Mouse (Mus musculus) layer of hippocampus, adult 8-10 months (tissue): ENCODE results near the gene Olfml1. TPM values are rescaled to one million over a fixed set of nuclear protein-coding genes. Genes with fewer than 3 reads are reported as not detected.

ENCODE experiments used
- DNase-seq, 2 experiments: peaks; one replicate each; pipeline ENCODE4 v3.0.0; 2022; ENCODE audit warnings: low spot score in 2 of 2
- total RNA-seq, 4 experiments: library from RNA; stranded (reverse); gene quantifications; 2 replicates each; pipeline ENCODE4 v1.2.4; 2022

Olfml1 gene
- total RNA-seq: 10 to 100 TPM; 16.1 to 20.2 (median 17.3) TPM

DNA sequence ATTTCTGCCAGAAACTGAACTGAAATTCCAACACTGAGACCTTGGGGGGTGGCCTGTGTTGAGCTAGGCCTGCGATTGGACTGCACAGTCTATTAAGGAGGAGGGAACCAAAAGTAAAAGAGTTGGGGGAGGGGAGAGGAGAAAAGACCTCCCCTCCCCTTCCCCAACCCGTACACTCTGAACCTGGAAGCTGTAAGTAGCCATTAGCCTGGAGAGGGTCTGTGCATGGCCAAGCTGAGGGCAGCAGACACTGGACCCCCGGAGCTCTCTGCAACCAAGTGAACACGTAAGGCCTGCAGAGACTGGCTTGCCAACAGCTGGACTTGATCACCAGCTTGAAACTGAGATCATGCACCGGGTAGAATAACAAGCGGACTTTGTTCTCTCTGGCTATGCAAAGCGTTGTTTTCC, at the start of gene Olfml1:
Gene Olfml1, plus strand, starts transcription at position 186 of the 411 bp plus-strand sequence.
- DNase-seq: peak; percentile 22 to 33

DNA sequence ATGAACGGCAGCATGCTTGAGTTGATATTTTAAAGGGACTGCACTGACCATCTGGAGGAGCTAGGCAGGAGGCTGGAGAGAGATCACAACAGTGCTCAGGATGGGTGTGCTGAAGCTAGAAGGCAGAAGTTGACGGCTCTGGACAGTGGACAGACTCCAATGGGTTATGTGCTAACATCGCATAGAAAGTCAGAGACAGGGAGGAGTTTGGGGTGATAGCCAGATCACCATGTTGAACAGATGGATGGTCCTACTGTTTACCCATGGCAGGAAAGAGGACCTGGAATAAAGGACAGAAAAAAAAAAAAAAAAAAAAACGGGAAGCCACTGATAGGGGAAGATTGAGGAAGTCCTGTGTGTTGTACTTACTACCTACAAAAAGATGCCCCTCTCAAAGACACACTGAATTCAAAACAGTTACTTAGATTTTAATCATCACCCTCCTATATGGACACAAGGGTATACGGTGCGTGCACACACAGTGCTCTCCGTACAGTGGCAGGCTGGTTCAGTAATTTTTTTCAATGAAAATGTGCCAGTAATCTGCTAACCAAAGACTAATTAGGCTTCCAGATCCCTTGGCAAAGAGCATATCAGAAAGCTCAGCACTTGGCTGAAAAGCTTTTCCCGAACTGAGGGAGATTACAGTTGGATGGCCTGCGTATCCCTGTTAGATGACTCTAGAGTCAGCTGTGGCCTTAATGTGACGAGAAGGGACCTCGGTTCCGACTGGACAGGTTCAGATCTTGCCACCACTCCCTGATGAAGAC, 47.8 kb upstream of the Olfml1 start:
- no peak for DNase-seq

DNA sequence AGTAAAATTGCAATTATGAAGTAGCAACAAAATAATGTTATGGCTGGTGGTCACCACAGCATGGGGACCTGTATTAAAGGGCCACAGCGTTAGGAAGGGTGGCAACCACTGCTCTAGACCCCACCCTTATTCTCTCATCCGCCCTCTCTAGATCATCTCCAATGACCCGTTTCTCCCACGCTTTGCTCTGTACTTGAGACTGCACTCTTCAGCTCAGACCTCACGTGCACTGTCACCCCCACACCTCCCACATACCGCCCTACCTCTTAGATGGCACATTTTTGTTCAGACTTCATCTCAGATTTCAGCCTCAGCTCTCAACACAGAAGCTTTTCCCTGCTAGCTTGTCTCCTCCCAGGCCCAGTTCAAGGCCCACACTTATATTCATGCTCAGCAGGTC, 45.8 kb upstream of the Olfml1 start:
- DNase-seq: no peak

DNA sequence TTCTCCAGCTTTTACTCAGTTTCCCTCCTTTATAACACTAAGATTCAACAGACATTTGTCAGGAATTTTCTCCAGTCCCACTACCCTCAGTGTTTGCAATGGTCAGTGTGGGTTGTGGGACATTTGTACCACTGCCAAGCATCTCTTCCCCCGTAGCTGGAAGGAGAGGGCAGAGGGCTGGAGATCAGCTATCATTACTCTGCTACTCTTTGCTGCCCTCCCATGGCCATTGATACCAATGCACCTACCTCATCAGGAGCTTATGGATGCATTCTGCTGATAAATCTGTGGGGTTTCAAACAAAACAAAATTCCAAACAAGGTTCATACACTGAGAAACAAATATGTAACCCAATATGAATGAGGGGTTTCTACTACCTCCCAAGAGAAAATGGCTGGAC, 40.9 kb upstream of the Olfml1 start:
- peak; percentile 24 to 50 for DNase-seq

DNA sequence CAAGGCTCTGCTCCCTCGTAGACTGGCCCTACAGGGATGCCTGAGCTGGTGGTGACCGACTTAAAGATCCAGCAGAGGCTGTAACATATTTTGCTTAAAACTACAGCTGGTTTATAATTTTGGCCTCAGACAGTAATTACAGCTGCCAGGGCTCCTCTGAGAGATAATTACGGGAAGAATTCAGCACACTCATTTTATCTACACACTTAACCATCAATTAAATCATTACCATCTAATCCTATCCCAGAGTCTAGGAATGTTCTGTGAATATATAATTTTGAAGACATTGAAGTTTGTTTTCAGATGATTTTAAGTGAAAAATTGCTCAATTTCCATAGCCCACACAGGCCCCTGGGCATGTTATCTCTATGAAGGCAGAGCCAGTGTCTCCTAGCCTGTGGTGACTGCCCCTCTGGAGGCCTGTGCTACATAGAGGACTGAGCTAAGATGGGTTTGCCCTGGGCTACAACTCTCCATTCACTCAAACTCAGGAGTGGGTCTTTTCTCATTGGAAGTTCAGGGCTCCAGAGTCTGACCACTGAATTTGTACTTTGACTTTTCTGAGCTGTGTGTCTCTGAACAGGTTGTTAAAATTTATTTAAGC, 39.0 kb upstream of the Olfml1 start:
- DNase-seq: no peak

DNA sequence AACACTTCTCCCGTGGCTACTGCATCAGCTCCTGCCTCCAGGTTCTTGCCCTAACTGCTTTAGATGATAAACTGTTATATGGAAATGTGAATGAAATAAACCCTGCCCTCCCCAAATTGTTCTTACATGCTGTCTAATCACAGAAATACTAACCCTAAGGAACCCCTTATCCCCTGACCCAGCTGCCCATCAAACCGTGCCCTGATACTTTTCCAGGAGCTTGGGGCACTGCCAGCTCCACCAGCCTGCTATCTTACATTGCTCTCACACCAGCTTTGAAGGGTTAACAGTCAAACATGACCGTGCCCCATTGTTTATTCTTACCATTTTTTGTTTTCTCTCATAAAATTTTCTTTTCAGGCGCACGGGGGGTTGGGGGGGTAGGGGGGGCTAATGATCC, 37.9 kb upstream of the Olfml1 start:
- DNase-seq: no peak

DNA sequence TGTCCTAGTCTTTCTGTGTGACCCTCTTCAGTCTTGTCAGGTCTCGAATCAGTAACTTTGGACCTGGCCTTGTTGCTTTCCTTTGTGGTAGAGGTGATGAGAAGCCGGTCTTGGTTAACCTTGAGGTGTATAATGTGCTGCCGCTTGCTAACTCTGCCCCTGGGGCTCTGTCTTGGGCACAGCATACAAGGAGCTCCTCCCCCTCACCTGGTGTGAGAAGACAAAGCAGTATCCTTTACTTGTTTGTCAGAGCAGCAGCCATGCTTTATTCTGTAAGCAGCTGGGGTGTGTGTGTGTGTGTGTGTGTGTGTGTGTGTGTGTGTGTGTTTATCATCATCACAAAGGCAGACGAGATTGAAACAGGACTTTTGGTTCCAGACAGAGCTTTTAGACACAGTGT, 31.9 kb upstream of the Olfml1 start:
- DNase-seq: no peak

DNA sequence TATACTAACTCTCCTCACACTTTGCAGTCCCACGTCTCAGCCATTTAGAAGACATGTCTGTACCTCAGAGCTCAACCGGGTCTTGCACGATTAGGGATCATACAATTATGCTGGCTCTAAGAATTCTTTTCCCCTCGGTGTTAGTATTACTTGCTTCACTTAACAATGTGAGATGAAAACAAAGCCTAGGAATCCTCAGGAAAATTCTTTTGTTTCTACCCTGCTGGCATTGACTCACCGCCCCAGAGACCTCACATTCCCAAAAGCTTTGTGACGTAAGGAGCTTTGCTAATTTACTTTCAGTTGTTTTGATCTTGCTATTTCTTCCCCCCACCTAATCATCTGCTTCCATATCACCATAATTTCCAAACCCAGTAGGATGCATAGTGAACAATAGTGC, 30.7 kb upstream of the Olfml1 start:
- DNase-seq: no peak

DNA sequence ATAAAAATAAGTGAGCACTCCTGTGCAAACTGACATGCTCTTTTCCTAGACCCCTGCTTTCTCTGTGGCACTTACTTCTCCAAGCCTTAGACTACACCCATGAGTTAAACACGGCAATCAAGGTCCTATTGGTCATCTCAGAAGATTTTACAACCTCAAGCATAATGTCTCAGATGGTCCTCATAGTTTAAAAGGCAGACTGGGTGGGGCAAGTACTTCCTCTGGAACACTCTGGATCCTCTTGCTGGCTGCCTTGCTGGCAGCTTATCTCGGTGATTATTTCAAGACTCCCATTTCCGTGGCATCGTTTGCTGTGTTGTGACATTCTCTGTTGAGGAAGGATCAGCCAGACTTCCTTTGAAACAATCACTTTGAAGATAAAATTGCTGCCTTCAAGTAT, 27.2 kb upstream of the Olfml1 start:
- no peak for DNase-seq

DNA sequence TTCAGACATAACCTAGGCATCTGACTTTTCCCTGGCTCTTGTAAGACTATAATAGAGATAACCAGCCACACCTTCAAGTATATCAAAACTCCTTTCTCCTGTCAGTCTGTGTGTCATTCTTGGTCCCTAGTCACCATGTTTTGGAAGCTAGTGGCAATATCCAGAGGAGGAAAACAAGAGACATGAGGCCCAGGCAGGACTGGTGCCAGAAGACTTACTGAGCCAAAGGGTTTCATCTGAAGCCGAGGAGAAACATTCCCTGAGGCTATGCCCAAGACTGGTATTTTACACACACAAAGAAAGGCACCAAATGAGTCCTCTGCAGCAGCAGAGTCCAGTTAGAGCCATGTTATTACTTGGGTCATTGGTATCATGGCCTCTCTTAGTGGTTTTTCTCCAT, 22.2 kb upstream of the Olfml1 start:
- no peak for DNase-seq

DNA sequence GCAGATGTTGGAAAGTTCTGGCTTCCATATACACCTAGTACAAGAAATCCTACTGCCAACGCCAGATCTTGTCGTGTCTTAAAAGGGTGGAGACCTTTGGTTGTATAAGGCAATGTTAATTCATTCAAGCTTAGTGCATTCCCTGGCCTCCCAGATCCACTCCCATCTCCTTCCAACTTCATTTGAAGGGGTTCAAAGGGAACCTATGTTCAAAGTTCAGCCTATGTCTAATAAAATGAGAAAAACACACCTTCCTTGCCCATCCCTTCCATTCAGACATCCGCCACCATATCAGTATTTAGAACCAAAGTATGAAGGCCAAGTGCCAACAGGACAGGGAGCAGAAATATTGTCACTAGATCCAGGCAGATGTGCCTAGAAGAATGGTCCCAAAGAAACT, 19.4 kb upstream of the Olfml1 start:
- no peak for DNase-seq

DNA sequence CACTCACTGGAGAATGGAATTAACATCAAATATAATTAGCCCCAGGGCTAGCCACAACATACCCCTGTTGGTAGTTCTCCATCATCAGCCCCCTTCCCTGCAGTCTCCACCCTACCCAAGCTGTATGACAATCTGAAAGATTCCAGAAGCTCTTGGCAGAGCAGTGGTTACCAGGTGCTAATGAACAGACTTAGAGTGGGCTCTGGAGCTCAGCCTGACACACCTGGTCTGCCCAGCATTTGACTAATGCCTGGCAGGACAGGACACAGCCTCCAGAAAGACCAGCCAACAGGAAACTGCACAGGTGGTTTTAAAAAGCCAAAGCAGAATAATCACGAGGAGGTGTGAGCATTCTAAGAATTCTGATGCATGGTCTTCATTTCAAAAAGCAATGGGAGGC, 13.8 kb upstream of the Olfml1 start:
- no peak for DNase-seq

DNA sequence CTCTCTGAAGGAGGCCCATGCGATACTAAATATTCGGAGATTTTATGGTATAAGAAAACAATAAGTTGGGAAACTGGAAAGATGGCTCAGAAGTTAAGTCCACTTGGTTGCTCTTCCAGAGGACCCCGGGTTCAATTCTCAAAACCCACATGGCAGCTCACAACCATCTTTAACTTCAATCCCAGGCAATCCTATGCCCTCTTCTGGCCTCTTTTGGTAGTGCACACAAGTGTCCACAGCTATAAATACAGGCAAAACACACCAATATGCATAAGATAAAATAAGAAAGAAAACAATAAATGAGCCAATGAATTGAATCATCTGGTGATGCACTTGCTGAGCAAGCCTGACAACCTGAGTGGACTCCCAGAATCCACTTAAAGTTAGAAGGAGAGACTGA, 11.3 kb upstream of the Olfml1 start:
- DNase-seq: no peak

DNA sequence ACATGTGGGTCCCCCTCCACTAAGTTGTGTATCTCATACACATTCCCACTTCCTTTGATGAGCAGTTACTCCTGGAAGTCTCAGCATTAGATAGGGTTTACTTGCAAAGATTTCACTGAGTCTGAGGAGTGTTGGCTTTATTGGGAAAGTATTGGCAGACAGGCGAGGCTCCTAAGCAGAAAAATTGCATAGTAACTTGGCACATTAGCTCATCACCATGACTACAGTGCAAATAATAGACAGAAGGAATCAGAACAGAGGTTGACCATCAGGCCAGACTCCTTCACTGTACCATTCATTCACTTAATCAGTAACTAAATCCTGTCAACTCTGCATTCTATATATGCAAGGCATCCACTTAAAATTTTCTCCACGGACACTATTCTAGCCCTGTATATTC, 6.6 kb upstream of the Olfml1 start:
- DNase-seq: no peak

DNA sequence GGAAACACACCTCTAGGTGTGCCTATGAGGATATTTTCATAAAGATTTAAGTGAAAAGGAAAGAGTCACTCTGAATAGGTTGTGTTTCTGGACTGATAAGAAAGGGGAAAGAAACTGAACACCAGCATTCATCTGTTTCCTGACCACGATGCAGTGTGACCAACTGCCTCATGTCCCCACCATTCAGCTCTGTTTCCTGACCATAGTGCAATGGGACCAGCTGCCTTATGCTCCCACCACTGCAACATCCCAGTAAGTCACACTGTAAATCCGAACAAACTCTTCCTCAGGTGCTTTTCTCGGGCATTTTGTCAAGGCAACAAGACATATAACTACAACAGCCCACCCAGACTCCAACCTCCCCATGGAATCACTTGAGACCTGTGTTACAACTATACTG, 5.7 kb upstream of the Olfml1 start:
- DNase-seq: no peak

DNA sequence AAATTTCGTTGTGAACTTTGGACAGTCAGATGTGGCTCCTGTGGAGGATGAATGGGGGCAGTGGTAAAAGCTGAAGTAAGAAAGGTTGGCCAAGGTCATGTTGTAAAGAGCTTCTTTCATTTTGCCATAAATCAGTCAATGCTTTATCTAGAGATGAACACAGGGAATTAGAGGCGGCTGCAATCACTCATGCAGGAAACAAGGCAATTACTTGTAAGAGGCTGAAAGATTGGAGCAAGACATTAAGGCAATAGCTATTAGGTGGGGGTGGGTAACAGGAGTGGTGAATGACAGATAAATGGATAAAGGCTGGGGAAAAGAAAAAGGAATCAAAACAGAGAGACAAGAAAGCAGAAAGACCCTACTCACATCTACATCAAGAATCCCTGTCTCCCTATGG, 3.5 kb upstream of the Olfml1 start:
- no peak for DNase-seq

DNA sequence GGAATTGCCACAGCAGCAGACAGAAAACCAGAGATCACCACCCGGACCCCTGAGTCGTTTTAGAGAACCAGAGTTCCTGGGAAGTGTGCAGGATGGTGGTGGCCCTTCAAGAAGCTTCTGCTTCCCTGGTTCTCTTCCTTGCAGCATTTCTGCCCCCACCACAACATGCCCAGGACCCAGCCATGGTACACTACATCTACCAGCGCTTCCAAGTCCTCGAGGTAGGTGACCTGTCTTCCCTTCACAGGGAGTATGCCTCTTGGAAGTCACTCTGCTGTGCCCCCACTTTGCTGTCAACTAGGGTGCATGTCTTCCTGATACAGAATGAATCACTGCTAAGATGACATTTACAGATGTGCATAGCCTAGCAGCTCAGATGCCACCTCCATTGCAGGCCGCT, 428 bp downstream of the Olfml1 start:
- no peak for DNase-seq

DNA sequence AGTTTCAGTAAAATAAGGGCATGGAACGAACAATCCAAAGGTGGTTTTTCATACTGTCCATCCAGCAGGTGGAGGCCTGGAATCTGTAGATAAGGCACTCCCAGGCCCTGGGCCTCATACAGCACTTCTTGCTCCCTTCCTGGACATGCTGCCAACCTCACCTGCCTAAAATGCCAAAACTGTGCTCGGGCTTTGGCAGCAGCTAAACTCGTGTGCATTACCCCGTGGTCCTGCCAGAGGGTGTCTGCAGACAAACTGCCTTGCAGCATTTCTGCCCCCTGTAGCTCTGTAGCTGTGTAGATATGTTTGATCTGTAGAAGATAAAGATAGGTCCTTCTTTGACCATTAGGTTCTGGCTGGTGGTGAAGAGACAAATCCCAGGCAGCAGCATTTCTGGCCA, 1.7 kb downstream of the Olfml1 start:
- DNase-seq: no peak

DNA sequence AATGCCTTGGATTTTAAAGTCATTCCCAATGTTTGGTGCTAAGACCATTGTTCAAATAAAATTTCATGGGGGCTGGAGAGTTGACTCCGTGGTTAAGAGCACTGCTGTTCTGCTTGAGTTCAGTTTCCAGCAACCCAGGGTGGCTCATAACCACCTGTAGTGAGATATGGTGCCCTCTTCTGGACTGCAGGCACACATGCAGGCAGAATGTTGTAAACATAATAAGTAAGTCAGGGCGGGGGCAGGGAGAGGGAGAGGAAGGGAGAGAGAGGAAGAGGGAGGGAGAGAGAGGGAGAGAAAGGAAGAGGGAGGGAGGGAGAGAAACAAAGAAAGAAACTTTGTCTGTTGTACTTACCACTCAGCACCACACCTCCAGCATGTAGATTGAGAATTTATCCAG, 6.6 kb downstream of the Olfml1 start:
- DNase-seq: no peak

DNA sequence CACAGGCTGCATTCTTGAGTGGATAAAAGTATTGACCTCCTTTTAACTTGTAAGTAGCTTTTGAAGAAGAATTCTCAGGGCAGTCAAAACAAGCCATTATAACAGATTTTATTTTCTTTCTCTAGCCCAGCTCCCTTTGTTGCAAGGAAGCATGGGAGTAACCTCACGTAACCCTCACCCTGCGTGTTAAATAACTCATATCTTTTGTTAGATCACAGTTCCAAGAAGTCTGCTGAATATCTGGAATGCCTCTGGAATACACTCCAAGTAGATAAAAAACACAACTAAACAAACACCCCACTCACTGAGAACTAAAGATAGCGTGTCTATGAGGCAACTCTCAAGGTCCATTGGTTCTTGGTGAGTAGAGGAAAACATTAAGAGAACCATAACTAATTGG, 7.0 kb downstream of the Olfml1 start:
- no peak for DNase-seq

DNA sequence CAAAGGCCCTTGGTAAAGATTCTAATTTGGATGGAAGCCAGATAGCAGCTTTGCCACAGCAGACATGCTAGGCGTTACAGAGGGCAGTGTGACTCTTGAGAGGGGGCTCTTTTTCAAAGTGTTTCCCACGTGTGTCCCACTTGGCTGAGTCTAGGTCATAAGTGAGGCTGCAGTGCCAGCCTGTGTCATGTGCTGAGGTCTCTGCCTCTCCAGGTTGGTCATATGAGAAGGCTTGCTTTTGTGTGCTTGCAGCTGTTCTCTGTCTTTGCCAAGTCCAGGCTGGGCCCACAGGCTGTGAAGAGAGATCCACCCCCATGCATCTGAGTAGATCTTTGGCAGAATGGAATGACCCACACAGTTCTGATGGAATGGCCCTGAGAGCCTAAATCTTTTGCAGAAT, 25.4 kb downstream of the Olfml1 start:
- peak; percentile 30 to 57 for DNase-seq

DNA sequence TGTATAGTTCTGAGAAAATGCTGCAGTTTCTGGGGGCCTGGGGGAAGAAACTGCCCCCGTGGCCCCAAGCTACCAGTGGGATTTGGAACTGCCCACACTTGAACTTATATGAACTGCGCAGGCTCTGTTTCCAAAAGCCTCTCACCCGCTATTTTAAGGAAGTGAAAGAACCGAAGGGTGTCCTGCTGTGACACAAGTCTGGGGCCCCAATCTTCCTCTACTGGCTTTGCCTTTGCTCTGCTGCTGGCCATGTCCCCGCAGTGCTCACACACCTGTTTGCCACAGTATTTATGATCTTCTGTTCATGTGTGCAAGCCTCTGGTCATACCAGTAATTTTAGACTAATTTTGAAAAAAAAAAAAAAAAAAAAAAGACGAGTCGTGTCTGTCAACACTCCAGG, 26.7 kb downstream of the Olfml1 start:
- no peak for DNase-seq

DNA sequence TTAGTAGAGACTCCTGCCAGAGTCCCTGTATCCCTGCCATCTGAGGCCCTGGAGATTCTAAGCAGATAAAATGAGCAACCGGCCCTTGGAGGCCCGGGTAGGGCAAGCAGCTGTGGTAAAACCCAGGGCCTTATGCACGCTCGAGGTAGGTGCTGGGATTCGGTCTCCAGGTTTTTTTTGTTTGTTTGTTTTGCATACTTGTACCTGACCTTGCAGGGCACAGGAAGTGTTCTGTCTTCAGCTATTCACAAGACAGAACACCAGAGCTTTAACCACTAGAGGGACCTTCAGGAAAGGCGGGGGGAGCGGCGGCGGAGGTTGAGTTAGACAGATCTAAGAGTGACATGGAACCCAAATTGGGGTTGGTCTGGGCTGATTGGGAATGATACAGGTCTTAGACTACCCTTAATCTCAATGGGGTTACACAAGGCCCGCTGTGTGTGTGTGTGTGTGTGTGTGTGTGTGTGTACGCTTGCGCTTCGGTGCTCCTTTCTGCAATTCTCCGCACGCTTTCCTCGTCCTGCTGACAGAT, 27.1 kb downstream of the Olfml1 start:
- DNase-seq: peak; percentile 14 to 33
